Mouse (Mus musculus) gastrocnemius, postnatal 25 days (tissue): Measurements from ENCODE around the gene Ptpn7. TPM values are rescaled to one million over a fixed set of nuclear protein-coding genes. Genes with fewer than 3 reads are reported as not detected.
A peak's percentile ranks its signal among the peaks of the same experiment; 100 is the strongest.

Source experiments
- DNase-seq: peaks from one replicate; pipeline ENCODE4 v3.0.0; 2022
- total RNA-seq, 2 experiments: library from RNA; stranded (reverse); gene quantifications; 1 replicate in 1 of 2; 2 replicates in 1 of 2; pipeline ENCODE4 v1.2.3; 2021

The Ptpn7 gene
- total RNA-seq, 2 experiments from 2014 or later = 0.20 to 0.38 TPM

DNA sequence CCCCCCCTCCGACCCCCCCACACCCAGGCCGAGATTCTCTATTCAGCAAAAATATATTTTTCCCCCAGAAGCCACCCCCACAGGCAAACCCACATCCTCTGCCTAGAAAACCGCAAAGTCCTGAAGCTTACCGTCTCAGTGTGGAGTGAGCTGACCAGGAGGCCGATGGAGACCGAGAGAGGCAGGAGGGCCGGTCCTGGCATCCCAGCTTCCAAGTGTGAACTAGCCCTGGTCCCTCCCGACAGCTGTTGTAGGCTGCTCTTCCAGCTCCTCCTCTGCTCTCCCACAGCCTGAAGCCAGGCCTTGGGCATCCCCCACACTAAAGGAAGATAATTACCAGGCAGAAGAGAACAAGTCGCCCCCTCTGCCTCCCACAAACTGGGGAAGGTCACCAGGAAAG is 3.5 kb upstream of the Ptpn7 start:
- DNase-seq = no peak

GRCm38 (mm10) chr1:135129543-135130183 is 2.8 kb upstream of the Ptpn7 start:
- no peak for DNase-seq

DNA sequence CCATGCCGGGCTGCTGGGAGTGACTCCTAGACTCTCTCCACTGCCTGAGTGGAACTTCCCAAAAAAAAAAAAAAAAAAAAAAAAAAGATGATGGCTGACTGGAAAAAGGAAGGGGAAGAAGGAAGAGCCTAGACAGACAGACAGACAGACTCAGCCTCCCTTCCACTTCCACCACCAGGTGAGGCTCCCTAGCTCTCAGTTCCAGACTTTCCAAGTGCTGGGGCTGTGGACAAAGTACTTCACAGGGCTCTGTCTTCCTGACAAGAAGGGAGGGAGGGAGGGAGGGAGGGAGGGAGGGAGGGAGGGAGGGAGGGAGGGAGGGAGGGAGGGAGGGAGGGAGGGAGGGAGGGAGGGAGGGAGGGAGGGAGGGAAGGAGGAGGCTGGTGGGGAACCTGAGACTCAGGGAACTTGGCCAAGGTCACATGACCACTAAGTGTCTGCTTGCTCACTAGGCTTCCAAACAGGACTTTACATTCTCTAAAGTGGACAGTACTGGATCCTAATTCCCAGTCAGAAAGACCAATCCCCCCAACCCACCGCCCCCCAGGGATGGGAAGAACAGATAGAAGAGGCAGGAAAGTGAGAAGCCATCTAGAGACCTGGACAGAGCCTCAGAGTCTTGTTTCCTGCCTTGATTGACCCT is 2.0 kb upstream of the Ptpn7 start:
- no peak for DNase-seq

GRCm38 (mm10) chr1:135131034-135131433 is 1.5 kb upstream of the Ptpn7 start:
- DNase-seq = no peak

- DNase-seq = no peak
These were observed 940 bp upstream of the Ptpn7 start for GRCm38 (mm10) chr1:135131560-135131959.

DNA sequence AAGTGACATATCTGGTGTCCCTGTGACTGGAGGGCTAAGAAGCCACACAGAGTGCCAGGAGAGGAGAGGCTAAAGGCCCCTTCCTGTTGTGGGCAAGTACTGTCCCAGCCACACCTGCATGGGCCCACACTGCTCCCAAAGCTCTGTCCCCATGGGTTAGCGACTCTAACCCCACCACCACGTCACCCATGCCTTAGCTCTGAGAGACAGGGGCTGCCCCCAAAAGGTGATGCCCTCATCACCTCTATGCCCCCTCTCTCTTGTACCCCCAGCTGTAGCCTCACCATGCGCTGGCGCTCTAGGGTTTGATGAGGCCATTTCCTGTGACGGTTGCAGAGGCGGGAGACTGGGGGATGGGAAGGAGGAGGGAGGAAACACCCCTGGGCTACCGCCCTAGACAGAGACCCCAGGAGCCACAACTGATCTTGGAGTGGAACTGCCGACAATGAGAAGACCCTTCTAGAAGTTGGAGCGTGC is 431 bp downstream of the Ptpn7 start:
- no peak for DNase-seq

GRCm38 (mm10) chr1:135133678-135134435 is 1.4 kb downstream of the Ptpn7 start:
- DNase-seq = no peak

DNA sequence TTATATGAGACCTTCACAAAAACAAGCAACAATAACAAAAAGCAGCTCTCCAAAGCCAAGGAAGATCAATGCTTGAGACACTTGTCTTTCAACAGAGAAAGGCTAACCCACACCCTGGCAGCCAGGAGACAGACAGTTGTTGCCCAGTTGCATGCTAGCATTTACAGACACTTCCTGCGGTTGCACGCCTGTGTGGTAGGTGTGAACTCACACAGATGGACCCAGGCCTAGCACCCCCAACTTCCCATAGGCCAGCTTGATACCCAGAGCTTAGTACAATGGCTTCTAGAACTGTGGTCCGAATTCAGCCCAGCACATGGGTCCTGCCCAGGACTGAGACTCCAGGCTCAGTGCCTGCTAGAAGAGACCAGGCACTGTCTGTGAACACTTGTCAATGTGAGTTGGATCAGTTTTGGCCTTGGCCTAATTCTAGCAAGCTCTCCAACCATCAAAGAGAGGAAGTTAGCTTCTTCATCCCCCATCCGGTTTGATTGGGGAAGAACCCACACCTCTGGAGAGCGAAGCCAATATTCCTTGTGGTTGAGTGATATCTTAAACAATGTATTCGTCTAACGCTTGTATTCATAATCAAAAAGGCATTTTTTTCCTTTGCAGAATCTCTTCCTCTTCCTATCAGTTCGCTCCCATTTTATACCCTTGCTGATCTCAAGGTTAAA is 2.7 kb downstream of the Ptpn7 start:
- DNase-seq = no peak

GRCm38 (mm10) chr1:135136500-135136899 is 4.0 kb downstream of the Ptpn7 start:
- DNase-seq = no peak

DNA sequence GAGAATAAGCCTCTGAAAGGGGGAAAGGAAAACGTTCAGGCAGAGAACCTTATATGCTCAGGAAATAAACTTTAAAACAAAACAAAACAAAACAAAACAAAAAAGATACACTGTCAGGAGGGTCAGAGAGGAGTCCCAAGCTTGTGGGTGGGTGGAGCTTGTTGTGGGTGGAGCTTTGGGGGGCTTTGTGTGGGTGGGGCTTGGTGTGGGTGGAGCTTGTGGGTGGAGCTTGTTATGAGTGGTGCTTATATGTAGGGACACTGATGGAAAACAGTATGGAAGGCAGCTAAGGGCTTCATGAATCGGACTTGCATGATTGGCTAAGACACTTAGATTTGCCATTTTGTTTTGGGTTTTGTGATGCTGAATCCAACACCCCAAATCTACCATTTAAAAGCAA is 7.4 kb downstream of the Ptpn7 start:
- DNase-seq = no peak

DNA sequence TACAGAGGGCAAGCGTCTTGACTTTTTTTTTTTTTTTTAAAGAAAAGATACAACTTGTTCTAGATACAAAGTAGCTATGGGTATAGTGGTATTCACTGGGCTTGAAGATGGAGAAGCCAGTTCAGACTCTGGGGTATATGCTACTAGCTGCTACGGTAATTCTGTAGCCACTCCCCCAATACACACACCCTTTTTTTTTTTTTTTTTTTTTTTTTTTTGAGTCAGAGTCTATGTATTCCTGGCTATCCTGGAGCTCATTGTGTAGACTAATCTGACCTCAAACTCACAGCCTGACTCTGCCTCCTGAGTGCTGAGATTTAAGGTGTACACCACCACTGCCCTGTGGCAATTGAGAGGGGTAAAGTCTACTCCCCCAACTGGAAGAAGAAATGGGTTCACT is 10.0 kb downstream of the Ptpn7 start:
- DNase-seq = no peak

DNA sequence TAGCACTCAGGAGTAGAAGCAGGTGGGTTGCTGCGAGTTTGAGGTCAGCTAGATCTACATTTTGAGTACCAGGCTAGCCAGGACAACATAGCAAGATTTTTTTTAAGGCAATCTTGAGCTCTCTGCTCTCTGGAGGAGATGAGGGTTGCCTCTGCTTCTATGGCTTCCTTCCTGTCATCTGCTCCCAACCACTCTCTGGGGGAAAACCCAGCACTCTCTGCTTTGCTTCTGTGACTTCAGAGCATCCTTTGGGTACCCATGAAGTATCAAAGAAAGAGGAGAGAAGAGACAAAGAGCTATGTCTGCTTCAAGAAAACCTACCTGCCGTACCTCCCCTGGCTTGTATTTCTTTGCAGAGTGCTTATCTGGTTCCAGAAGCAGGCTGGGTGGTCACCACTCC is 11.4 kb downstream of the Ptpn7 start:
- DNase-seq = no peak

DNA sequence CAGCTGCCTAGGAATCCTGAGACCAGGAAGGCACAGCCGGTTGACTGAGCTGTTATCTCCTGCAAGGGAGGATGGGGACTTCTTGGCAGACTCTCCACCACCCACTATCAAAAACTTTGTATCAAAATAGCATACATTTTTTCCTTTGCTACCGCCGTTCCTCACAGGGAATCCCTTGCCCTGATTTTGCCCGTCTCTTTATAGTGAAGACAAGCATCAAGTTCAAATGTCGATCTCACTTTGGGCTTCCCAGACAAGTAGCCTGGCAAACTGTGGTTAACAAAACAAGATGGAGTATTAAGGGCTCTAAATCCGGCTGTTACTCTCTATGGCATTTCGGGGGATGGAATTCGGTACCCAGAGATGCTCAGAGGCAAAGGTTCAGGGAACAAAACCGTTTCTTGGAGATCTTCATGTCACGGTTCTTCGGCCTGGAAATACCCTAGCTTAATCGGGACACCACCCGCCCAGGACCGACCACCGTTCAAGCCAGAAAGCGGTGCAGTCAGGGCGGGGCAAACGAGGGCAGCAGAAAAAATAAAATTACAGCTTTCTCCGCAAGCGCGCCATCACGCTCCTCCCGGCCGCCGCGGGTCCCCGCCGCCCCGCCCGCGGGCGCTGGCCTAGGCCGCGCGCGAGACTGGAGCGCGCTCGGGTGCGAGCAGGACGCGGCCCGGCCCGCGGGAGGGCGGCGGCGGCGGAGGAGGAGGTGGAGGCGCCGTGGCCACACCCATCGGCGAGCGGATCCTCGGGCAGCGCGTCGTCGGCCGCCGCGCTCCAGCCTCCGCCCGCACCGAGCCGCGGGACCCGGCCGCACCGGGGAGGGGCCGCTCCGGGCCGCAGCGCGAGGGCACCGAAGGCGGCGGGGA is 13.8 kb downstream of the Ptpn7 start, which contains the start of gene Arl8a:
Gene Arl8a (plus strand): TSS at position 748 of the 869 bp plus-strand sequence.
- DNase-seq = peak; percentile 89

DNA sequence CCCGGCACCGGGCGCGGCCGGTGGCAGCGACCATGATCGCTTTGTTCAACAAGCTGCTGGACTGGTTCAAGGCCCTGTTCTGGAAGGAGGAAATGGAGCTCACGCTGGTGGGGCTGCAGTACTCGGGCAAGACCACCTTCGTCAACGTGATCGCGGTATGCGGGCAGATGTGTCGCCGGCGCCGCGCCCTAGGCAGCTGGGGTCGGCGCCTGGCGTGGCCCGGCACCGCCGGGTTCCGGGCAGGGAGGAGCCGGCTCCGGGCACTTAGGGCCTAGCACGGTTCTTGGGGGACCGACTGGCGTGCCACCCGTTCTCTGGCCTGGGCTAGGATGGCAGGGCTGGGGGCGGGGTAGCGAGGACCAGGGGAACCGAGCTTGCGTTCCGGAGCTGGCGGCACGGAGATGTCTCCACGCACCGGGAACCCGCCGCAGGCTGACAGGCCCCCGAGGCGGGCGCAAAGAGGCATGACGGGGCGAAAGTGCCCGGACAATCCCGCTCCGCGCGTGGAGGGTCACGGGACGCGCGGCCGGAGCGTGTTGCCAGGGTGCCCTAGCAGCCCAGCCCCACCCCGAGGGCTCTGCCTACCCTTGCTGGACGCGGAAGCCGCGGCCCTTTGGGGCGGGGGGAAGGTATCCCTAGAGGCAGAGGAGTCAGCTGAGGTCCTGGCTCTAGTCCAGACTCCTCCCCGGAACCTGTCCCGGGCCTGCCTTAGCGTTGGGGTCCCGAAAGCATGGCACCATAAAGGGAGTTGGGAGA is 14.6 kb downstream of the Ptpn7 start:
- DNase-seq = peak; percentile 86

DNA sequence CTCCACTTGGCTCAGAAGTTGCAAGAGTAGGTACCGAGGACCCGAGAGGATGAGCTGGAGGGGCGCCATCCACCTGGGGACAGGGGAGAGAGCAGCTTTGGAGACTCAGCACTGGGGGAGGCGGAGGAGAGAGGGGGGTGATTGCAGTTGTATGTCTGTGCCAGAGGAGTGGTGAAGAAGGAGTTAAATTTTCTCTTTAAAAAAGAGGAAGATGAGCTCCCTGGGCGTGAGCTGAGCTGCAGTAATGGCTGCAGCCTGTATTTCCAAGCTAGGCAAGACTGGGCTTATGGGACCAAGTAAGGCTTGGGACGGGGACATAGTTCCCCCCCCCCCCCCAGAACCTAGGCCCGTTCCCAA is 15.2 kb downstream of the Ptpn7 start:
- no peak for DNase-seq

DNA sequence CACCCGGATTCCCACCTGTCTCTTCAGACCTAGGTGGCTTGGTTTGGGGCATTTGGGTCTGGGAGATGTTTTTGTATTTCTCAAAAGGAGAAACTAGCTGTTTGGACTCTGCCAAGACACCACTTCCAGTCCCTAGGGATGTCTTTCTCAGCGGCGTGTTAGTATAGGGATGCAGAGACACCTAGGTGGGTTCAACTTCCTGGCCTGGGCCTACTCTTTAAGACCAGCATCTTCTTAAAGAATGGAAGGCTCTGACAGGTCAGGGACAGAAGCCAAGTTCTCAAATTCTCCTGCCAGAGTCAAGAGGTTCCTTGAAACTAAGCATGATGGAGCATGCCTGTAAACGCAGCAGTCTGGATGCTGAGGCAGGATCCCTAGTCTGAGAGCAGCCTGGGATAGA is 16.0 kb downstream of the Ptpn7 start:
- no peak for DNase-seq

DNA sequence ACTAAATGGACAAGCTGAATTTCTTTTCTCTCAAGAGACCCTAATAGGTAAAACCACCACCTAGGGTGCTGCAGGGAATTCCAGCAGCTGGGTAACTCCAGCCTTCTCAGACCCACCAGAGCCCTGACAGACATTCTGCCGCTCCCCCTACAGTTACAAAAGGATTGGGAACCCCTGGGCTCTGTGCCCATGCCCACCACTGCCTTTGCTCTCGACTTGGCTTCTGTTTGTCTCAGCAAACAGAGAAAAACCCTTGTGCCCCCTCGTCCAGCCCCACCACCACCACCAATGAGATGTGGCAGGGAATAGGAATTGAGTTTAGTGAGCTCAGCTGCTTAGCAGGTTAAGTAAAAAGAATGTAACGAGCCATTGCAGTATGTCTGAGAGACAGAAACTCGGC is 16.5 kb downstream of the Ptpn7 start:
- no peak for DNase-seq

GRCm38 (mm10) chr1:135154011-135154410 is 21.5 kb downstream of the Ptpn7 start:
- no peak for DNase-seq

GRCm38 (mm10) chr1:135154411-135154959 is 22.0 kb downstream of the Ptpn7 start:
- DNase-seq = peak; percentile 63

DNA sequence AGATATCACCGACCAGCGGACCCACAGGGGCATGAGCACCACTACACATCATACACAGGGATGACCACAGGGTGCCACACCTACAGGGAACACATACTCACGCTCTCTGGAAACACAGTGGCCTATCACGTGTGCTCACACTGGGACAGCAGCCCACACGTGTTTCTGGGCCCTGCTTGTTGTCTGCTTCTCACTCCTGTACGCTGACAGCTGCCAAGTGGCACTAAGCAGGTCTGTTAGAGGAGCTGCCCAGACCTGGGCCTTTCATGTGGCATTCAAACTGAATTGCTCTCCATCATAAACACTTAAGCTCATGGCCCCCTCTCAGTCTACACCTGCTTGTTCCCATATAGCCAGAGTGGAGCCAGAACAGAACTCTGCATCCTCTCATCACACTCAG is 23.8 kb downstream of the Ptpn7 start:
- DNase-seq = no peak

DNA sequence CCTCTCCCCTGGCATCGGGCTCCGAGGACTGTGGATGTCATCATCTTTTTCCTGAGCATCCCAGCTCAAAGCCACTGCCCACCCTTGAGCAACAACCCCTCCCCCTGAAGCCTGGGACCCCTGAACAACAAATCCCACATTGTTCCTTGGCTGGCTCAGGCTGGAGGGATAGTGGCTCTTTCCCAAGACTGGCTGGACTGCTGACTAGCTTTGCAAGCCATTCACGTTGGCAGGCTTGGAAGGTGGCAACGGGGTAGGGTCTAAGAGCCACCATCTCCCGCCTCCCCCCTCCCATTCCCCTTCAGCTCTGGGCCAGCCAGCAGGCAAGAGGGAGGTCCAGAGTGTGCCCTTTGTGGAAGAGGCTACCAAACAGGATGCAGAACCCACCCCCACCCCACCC is 26.1 kb downstream of the Ptpn7 start:
- DNase-seq = no peak
